Mouse (Mus musculus) G1E (cell line): ENCODE measurements around the gene Mipep. TPM values are rescaled to one million over a fixed set of nuclear protein-coding genes. Genes with fewer than 3 reads are reported as not detected.

Experiments used
- ATAC-seq: 2 replicates; pipeline ENCODE4 v1.8.0; 2016; ENCODE audit warnings: mild to moderate bottlenecking; ENCODE audit not compliant: insufficient number of reproducible peaks, poor library complexity, low FRiP score, severe bottlenecking; ENCODE audit errors: extremely low read depth
- DNase-seq: peaks from one replicate; pipeline ENCODE4 v3.0.0; 2012; ENCODE audit warnings: low spot score
- H3K27me3 ChIP-seq: 2 replicates; pipeline ENCODE4 v1.6.1; 2012; ENCODE audit warnings: mild to moderate bottlenecking, low read length, inconsistent platforms; ENCODE audit not compliant: insufficient read depth
- H3K36me3 ChIP-seq: replicated peaks from 2 replicates; pipeline ENCODE3; 2012; ENCODE audit warnings: mild to moderate bottlenecking, inconsistent platforms
- H3K4me1 ChIP-seq: 2 replicates; pipeline ENCODE4 v1.6.1; 2012; ENCODE audit warnings: low read depth, low read length, inconsistent platforms, mixed read lengths; ENCODE audit not compliant: insufficient read depth
- H3K4me3 ChIP-seq: 2 replicates; pipeline ENCODE4 v1.5.1; 2012; ENCODE audit warnings: low read depth, mild to moderate bottlenecking, inconsistent platforms, low read length, moderate library complexity, mixed read lengths
- H3K9me3 ChIP-seq: replicated peaks from 2 replicates; pipeline ENCODE4 v1.6.1; 2012; ENCODE audit warnings: inconsistent platforms
- CTCF ChIP-seq: IDR thresholded peaks from 2 replicates; pipeline ENCODE4 v1.5.1; 2012; ENCODE audit warnings: low read depth, low read length, inconsistent platforms, mixed read lengths
- GATA1 ChIP-seq: IDR thresholded peaks from 2 replicates; pipeline ENCODE4 v1.6.1; 2012; ENCODE audit warnings: borderline replicate concordance, low read length, inconsistent platforms, mixed read lengths
- GATA2 ChIP-seq: IDR thresholded peaks from 2 replicates; pipeline ENCODE4 v1.6.1; 2012; ENCODE audit warnings: low read depth, low read length, inconsistent platforms, borderline replicate concordance
- POLR2AphosphoS5 ChIP-seq: IDR thresholded peaks from 2 replicates; pipeline ENCODE4 v1.6.1; 2012; ENCODE audit warnings: low read depth, low read length, inconsistent platforms; ENCODE audit not compliant: insufficient replicate concordance
- TAL1 ChIP-seq: conservative IDR thresholded peaks from 2 replicates; pipeline ENCODE4 v1.6.1; 2012; ENCODE audit warnings: low read depth, low read length, inconsistent platforms, mixed read lengths
- polyA plus RNA-seq: library from polyadenylated mRNA; stranded (reverse); fragments of >175 nt; gene quantifications from 2 replicates; pipeline ENCODE4 v1.2.3, GENCODE M21; 2012
- total RNA-seq, 2 experiments: library from RNA; stranded (forward) in 1 of 2; stranded (reverse) in 1 of 2; fragments of 200-1000 nt in 1 of 2; fragments of >200 nt in 1 of 2; fragmentation: Nextera tagmentation in 1 of 2; gene quantifications; 2 replicates each; pipeline ENCODE4 v1.2.3; 2014 to 2017

Gene Mipep
- total and polyA plus RNA-seq, 3 experiments: 13.7 to 17.7 (median 17.3) TPM

DNA sequence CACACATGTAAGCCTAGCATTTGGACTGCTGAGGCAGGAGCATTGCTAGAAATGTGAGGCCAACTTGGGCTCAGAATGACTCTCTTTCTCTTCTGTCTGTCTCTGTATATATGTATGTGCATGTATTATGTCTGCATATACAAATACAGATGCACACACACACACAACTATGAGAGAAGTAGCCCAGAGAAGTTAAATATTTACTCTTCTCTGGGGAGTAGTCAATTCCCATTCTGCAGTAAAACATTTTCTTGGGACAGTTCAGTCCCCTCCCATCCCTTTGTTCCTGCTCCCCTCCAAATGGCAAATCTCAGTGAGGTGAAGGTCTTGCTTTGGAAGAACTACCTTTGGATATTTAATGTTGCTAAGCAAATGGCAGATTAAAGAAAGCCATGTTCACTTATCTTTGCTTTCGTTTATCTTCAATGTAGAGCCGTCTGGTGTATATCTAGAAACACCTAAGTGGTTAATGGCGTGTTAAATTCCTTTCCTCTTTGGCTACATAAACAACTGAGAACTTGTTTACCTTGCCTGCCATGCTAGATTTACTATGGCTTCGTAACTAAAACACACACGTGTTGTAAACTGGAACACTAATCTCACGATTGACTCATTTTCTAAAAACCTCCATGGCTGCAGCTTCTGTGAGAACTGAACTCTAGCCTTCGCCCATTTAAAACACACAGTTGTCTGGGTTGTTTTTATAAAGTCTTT, 72.0 kb downstream of the Mipep start:
- Histone ChIP-seq H3K4me3 (no peak overlapping the region), H3K4me1 (no peaks in the 10 kb centered on the region), H3K9me3 (no peaks in the 10 kb centered on the region), H3K27me3 (no peaks in the 10 kb centered on the region), H3K36me3 (peaks cover 67% of the 10 kb centered on the region)
- no peak for DNase-seq
- no peak for TF ChIP-seq POLR2AphosphoS5
- TF ChIP-seq CTCF: no peak
- TF ChIP-seq TAL1: no peak
- TF ChIP-seq GATA1: no peak
- TF ChIP-seq GATA2: no peak
- no peak for ATAC-seq

- no peaks in the 10 kb centered on the region for H3K27me3 ChIP-seq
- ATAC-seq (no peak), DNase-seq (no peak)
- no peak overlapping the region for H3K4me3 ChIP-seq
- no peaks in the 10 kb centered on the region for H3K9me3 ChIP-seq
- H3K36me3 ChIP-seq: peaks cover 61% of the 10 kb centered on the region
- H3K4me1 ChIP-seq: no peaks in the 10 kb centered on the region
- TF ChIP-seq TAL1 (no peak), GATA1 (no peak), GATA2 (no peak), POLR2AphosphoS5 (no peak), CTCF (no peak)
Observed at GRCm38 (mm10) chr14:60856913-60857300, 72.5 kb downstream of the Mipep start.

- Histone ChIP-seq H3K4me1 (no peaks in the 10 kb centered on the region), H3K36me3 (peaks cover 51% of the 10 kb centered on the region), H3K9me3 (no peaks in the 10 kb centered on the region), H3K4me3 (no peak overlapping the region), H3K27me3 (no peaks in the 10 kb centered on the region)
- no peak for DNase-seq
- ATAC-seq: no peak
- TF ChIP-seq GATA2 (no peak), TAL1 (no peak), CTCF (no peak)
Observed at GRCm38 (mm10) chr14:60863396-60863795, 79.0 kb downstream of the Mipep start.

DNA sequence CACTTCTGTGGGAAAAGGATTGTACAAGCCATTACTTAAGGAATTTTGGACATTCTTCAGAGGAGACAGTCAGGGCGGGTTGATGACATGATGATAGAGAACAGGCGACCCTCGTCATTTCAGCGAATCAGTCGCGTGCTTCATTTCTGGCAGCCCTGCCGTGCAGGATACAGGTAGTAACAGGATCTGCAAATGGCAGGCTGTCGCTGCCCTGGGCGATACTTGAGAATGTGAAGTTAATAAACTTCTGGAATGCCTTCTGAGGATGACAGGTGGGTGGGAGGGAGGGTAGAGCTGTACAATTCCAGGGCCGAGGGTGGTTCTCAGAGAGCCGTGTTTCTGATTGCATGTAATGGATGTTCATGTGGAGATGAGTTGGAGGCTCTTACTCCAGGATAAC, 82.0 kb downstream of the Mipep start:
- H3K4me3 ChIP-seq: no peak overlapping the region
- no peak for DNase-seq
- TF ChIP-seq GATA1: no peak
- TF ChIP-seq POLR2AphosphoS5: no peak
- TF ChIP-seq GATA2: no peak
- TF ChIP-seq CTCF: no peak

GRCm38 (mm10) chr14:60868325-60868724, 84.0 kb downstream of the Mipep start:
- Histone ChIP-seq H3K36me3 (peaks cover 66% of the 10 kb centered on the region), H3K27me3 (no peaks in the 10 kb centered on the region), H3K4me1 (no peaks in the 10 kb centered on the region), H3K9me3 (no peaks in the 10 kb centered on the region), H3K4me3 (no peak overlapping the region)
- TF ChIP-seq CTCF: no peak
- no peak for TF ChIP-seq TAL1
- TF ChIP-seq POLR2AphosphoS5: no peak
- TF ChIP-seq GATA1: no peak
- no peak for TF ChIP-seq GATA2
- DNase-seq (no peak), ATAC-seq (no peak)

More for the DNA sequence above, 82.0 kb downstream of the Mipep start:
- no peak for ATAC-seq
- H3K36me3 ChIP-seq: peaks cover 56% of the 10 kb centered on the region
- H3K4me1 ChIP-seq: no peaks in the 10 kb centered on the region
- no peaks in the 10 kb centered on the region for H3K9me3 ChIP-seq
- no peaks in the 10 kb centered on the region for H3K27me3 ChIP-seq

DNA sequence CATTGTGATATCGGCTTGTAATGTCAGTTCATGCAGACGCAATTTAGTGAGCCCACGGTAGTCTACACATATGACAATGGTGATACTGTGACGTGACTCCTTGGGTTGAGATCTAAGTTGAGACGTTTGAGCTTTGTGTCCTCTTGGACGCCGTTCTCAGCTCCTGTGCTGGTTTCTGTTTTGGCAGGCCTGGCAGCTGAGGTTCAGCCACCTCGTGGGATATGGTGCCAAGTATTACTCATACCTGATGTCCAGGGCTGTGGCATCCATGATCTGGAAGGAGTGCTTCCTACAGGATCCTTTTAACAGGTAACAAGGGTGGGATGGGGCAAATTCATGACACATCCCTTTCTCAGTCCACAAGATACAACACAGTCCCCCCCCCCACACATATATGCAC, 87.5 kb downstream of the Mipep start:
- Histone ChIP-seq H3K9me3 (no peaks in the 10 kb centered on the region), H3K4me1 (no peaks in the 10 kb centered on the region), H3K27me3 (no peaks in the 10 kb centered on the region), H3K4me3 (no peak overlapping the region), H3K36me3 (peaks cover 64% of the 10 kb centered on the region)
- DNase-seq (no peak), ATAC-seq (no peak)
- no peak for TF ChIP-seq TAL1
- no peak for TF ChIP-seq CTCF
- no peak for TF ChIP-seq GATA2
- TF ChIP-seq POLR2AphosphoS5: no peak
- TF ChIP-seq GATA1: no peak

DNA sequence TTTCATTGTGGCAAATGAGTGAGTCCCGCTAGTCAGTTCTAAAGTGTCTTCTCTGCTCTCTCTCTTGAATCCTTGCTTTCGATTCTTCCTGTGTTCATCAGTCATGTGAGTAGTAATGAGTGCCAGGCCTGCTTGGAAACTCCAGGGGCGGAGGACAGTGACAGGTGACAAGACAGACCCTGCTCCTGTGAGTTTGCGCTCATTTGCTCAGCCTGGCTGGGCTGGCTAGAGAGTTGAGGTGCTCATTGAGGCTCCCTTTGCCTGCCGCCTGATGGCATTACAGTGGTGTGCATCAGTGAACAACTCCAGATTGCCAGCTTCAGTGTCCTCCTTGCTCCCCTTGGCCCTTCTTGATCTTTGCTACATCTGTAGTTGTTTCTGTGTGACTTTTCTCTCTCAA, 97.7 kb downstream of the Mipep start:
- TF ChIP-seq POLR2AphosphoS5: no peak
- no peak for TF ChIP-seq TAL1
- TF ChIP-seq GATA1: no peak
- TF ChIP-seq GATA2: no peak
- no peak for TF ChIP-seq CTCF
- H3K4me3 ChIP-seq: no peak overlapping the region
- H3K36me3 ChIP-seq: peaks cover 17% of the 10 kb centered on the region
- ATAC-seq (no peak), DNase-seq (no peak)
- H3K9me3 ChIP-seq: 0 out of 2 replicates have a peak, but pooled peaks cover 5% of the 10 kb centered on the region
- H3K4me1 ChIP-seq: no peaks in the 10 kb centered on the region
- H3K27me3 ChIP-seq: no peaks in the 10 kb centered on the region
